Mouse (Mus musculus) testis, postnatal 10 days (tissue): ENCODE results near the gene Gpcpd1.

ENCODE experiments used
- DNase-seq: peaks from one replicate; pipeline ENCODE4 v3.0.0; 2021; ENCODE audit warnings: low spot score

The Gpcpd1 gene

GRCm38 (mm10) chr2:132517194-132517836 is 70.2 kb downstream of the Gpcpd1 start:
- no peak for DNase-seq

GRCm38 (mm10) chr2:132516130-132517030 is 71.1 kb downstream of the Gpcpd1 start:
- peak; percentile 89 for DNase-seq

GRCm38 (mm10) chr2:132515607-132516006 is 71.9 kb downstream of the Gpcpd1 start:
- DNase-seq, result no peak

GRCm38 (mm10) chr2:132515076-132515475 is 72.5 kb downstream of the Gpcpd1 start:
- DNase-seq, result no peak

- DNase-seq, result no peak
Measured at GRCm38 (mm10) chr2:132514353-132514752, 73.2 kb downstream of the Gpcpd1 start.

GRCm38 (mm10) chr2:132513371-132514181 is 74.0 kb downstream of the Gpcpd1 start:
- no peak for DNase-seq

GRCm38 (mm10) chr2:132512977-132513351 is 74.6 kb downstream of the Gpcpd1 start:
- DNase-seq, result no peak

- DNase-seq, result no peak
Measured at GRCm38 (mm10) chr2:132512051-132512976, 75.2 kb downstream of the Gpcpd1 start.

GRCm38 (mm10) chr2:132511011-132511818 is 76.3 kb downstream of the Gpcpd1 start:
- no peak for DNase-seq

- DNase-seq, result no peak
Measured at GRCm38 (mm10) chr2:132509714-132510113, 77.8 kb downstream of the Gpcpd1 start.

GRCm38 (mm10) chr2:132509261-132509660 is 78.3 kb downstream of the Gpcpd1 start:
- DNase-seq, result no peak

GRCm38 (mm10) chr2:132507521-132507920 is 80.0 kb downstream of the Gpcpd1 start:
- DNase-seq, result no peak

GRCm38 (mm10) chr2:132507091-132507490 is 80.4 kb downstream of the Gpcpd1 start:
- no peak for DNase-seq

- peak; percentile 23 for DNase-seq
Measured at GRCm38 (mm10) chr2:132505828-132506227, 81.7 kb downstream of the Gpcpd1 start.

GRCm38 (mm10) chr2:132498344-132498743 is 89.2 kb downstream of the Gpcpd1 start:
- DNase-seq, result peak; percentile 30

GRCm38 (mm10) chr2:132497412-132498135 is 90.0 kb downstream of the Gpcpd1 start:
- DNase-seq, result peak; percentile 17

GRCm38 (mm10) chr2:132493184-132493583 is 94.3 kb downstream of the Gpcpd1 start:
- DNase-seq, result peak; percentile 2

- DNase-seq, result peak; percentile 76
Measured at GRCm38 (mm10) chr2:132485454-132485853, 102.1 kb downstream of the Gpcpd1 start.

GRCm38 (mm10) chr2:132481547-132481946 is 106.0 kb downstream of the Gpcpd1 start:
- peak; percentile 2 for DNase-seq
